Mouse (Mus musculus) CD8-positive naive resting alpha-beta T cell, adult 57 days (primary cell): ENCODE data around the gene BC024978. TPM values are rescaled to one million over a fixed set of nuclear protein-coding genes. Genes with fewer than 3 reads are reported as not detected.

Source experiments
- total RNA-seq: library from RNA; stranded (reverse); gene quantifications from one replicate; pipeline ENCODE4 v1.2.4, GENCODE M21; 2023

Gene BC024978
- 19.7 TPM for total RNA-seq

GRCm38 (mm10) chr7:27195681-27196611 lies at the start of gene BC024978, which contains the start of gene Snrpa:
Gene BC024978, plus strand, starts transcription at chr7:27195781.
Gene Snrpa, minus strand, starts transcription at chr7:27196271.

DNA sequence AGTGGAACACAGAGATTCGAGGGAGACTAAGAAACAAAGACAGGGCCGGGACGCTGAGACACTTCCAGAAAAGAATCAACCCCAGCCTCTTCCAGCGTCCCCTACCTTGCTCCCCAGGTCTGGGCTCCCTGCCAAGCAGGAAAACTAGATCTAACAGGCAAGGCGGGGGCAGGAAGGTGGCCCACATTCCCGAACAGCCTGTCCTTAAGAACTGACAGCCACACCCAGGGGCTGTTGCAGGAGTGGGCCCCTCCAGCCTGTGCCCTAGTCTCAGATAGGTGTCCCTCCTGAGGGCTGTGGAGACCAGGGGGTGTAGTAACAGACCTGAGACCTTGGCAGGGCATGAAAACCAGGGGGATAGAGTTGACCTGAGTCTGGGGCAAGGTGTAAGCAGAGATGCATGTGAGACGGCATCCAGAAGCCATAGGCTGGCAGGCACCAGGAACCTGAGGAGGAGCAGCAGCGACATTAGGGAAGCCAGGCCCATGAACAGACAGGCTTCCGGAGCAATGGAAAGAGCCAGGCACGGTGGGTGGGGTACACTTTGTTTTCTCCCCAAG lies 42.3 kb upstream of the BC024978 start, which contains the start of gene Cyp2t4:
Gene Cyp2t4, plus strand, starts transcription at position 510 of the 560 bp plus-strand sequence.

GRCm38 (mm10) chr7:27166614-27167474 lies 28.7 kb upstream of the BC024978 start, which contains the start of gene Egln2:
Gene Egln2, minus strand, starts transcription at chr7:27166802.

DNA sequence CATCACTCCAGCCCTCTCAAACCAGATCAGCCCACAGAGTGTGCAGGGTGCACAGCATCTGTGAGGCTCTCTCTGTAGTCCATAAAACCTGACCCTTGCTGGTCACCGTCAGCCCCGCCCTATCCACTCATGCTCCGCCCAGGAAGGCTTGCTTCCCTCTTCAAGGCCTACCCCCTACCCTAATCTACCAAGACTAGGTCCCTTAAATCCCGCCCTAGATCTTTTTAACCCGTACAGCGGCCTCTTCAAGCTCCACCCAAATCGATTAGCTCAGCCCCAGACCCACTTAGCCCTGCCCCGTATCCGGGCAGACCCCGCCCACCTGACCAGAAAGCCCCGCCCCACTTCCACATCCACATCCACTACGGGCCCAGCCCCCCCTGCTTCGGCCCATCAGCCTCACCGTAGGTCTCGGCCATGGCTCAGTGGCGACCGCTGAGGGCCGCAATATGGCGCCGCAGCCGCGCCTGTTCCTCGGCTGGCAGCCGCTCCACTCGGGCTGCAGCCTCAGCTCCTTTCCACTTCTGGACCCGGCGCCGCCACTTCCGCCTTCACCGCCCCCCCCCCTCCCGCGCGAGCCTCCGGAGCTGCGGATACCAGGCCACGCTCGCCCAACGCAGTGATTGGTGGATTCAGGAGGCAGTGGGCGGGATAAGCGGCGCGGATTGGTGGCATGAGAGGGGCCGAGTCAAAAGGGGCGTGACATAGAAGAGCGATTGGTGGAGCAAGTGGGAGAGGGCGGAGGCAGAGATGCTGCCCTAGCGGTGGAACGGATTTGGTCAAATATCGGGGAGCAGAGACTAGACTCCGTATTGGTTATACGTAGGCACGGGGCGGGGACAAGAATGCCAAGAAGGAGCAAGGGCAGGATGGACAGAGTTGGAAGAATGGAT lies 17.0 kb upstream of the BC024978 start, which contains the start of gene Rab4b:
Gene Rab4b, minus strand, starts transcription at position 573 of the 893 bp plus-strand sequence.

DNA sequence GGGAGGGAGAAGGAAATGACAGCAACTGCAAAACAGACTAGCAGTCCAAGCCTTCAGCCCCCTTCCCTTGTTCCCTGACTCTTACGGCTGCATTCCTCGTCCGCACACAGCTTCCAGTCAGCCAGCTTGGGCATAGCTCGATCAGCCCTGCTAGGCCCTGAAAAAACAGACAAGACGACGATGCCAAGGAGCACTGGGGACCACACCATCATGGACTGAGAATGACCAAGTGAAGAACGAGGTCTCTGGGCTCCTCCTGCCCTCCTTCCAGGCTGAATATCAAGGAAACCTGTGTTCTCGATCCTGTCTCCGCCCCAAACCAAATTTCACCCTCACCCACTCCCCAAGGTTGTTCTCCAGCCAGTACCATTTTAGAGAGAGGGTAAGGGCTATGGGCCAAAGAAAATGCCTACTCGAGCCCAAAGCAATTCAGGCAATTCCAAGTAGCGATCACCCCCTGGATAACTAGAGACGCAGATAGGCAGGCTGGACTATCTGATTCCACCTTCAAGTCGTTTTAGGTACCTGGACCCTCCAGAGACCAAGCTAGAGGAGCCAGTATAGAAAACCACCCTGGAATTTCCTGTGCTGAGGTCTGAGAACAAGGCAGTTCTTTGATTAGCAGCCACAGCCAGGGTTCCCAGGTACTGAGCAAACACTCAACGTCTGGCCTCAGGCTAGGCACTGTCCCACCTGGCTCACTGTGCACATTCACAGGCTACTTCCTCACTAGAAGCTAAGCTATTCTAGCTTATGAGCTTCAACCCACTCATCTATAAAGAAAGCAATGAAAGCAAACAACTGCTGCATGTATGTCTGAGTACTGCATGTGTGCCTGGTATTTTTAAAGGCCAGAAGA lies 14.5 kb upstream of the BC024978 start, which contains the start of the genes Gm21983 and Mia:
Gene Gm21983, minus strand, starts transcription at position 250 of the 859 bp plus-strand sequence.
Gene Mia, minus strand, starts transcription at position 321 of the 859 bp plus-strand sequence.

DNA sequence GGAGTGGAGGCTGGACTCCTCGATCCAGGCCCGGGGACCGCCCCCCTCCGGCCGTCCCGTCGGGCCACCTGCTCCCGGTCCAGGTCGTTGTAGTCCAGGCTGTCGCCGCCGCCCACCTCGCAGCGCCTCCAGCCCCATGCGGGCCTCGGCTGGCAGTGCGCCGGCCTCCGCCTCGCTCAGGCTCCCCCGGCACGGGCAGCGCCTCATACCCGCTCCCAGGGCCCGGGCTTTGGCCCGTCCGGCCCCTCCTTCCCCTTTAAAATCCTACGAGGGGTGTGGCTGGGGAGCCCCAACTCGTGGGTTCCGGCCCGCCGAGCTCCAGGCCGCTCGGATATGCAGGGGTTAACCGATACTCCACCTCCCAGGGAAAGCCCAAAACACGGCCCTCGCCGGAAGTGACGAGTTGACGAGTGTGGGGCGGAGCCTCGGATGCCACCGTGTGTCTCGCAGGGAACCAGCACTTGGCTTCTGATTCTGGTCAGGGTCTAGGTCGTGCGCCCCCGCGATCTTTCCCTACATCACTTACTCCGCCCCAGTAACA lies 32.8 kb downstream of the BC024978 start, which contains the start of gene Itpkc:
Gene Itpkc, minus strand, starts transcription at position 381 of the 541 bp plus-strand sequence.

GRCm38 (mm10) chr7:27232781-27233281 lies 37.2 kb downstream of the BC024978 start, which contains the start of gene Coq8b:
Gene Coq8b, plus strand, starts transcription at chr7:27233023.

DNA sequence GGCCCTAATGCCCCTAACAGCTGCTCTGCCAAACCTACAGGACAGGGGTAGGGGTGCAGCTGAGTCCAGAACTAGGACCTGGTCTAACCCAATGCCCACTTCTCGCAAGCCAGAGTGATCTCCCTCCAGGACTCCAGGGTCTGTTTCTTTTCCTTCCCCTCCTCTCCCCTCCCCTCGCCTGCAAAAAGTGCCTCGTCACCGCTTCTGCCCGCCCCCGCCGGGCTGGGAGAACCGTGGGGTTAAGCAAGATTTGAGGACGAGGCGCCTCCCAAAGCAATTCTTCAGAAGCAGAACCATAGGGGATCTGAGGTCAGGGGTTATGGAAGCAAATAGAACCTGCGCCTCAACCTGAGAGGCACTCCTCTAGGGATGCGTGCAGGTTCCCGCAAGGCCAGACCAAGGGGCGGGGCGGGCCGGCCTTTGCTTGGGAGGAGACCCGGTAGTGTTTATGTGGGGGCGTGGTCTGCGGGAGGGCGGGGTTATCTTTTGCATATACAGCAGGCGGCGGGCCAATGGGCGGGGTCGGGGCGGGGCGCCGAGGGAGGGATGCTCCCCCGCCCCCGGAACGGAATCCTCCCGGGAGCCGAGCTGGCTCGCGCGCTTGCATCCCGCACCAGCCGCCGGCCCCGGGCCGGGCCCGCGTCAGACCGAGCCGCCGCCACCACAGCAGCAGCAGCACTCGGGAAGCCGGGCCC lies 62.8 kb downstream of the BC024978 start, which contains the start of gene Numbl:
Gene Numbl, plus strand, starts transcription at position 229 of the 695 bp plus-strand sequence.

Other genes starting within 250 kb of the BC024978 start
- not detected for gene Cyp2a12, start 166.7 kb upstream of the BC024978 start, total RNA-seq
- not detected for gene Cyp2f2, start 75.9 kb upstream of the BC024978 start, total RNA-seq
- gene Cyp2t4, start 42.1 kb upstream of the BC024978 start, total RNA-seq: not detected
- 71.8 TPM for gene Egln2, start 29.0 kb upstream of the BC024978 start, total RNA-seq
- gene Rab4b, start 16.9 kb upstream of the BC024978 start, total RNA-seq: 85.3 TPM
- gene Gm21983, start 14.7 kb upstream of the BC024978 start, total RNA-seq: not detected
- 1.1 TPM for gene Mia, start 14.6 kb upstream of the BC024978 start, total RNA-seq
- gene Snrpa, start 490 bp downstream of the BC024978 start, total RNA-seq: 84.5 TPM
- gene Itpkc, start 32.9 kb downstream of the BC024978 start, total RNA-seq: 12.4 TPM
- gene Coq8b, start 37.2 kb downstream of the BC024978 start, total RNA-seq: 14.0 TPM
- gene Numbl, start 62.7 kb downstream of the BC024978 start, total RNA-seq: 3.1 TPM
- gene Ltbp4, start 141.9 kb downstream of the BC024978 start, total RNA-seq: 1.2 TPM
- gene Shkbp1, start 160.2 kb downstream of the BC024978 start, total RNA-seq: 80.0 TPM
- gene Gm20479, start 161.6 kb downstream of the BC024978 start, total RNA-seq: not detected